Mouse (Mus musculus): ENCODE data around the gene E130309D02Rik. TPM values are rescaled to one million over a fixed set of nuclear protein-coding genes. Genes with fewer than 3 reads are reported as not detected.

The E130309D02Rik gene
- polyA plus RNA-seq, 1 experiment from 2014 or later: 46.6 TPM

DNA sequence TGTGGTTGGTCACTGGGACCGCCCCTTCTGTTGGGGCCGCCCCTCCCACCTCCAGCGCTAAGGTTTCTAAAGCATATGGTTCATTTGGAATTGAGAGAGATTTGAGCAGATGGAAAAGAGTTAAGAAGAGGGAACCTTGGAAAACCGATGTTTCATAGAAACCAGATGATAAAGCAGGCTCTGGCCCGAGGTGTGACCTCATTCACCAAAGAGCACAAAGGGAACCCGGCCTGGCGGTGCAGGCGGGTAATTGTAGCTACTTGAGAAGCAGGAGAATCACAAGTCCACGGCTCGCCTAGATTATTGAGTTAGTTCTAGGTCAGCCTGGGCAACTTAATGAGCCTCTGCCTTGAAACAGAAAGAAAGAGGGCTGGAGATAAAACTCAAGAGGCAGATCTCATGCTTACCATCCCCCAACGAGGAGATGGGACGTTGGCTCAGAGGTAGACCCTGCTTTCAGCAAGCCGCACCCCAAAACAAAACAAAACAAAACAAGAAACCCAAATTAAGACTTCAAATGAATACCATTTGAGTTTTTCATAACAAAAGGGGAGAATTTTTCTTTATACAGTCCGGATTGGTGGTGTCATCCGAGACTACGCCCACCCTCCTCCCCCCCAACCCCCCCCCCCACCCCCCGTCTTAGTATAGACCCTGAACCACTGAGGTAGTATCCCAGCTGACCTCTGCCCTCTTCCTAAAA is 41.7 kb upstream of the E130309D02Rik start, which contains the start of gene Grid2ip:
TSS of gene Grid2ip (plus strand) at position 653 of the 703 bp plus-strand sequence.
- peaks cover 31% of the 10 kb centered on the region for H3K27me3 ChIP-seq (ENCODE audit: insufficient read depth, low read length)
- H3K9ac ChIP-seq: no peak within 1 kb of the TSS; the same call in 1 of the 2 replicates
- H3K4me3 ChIP-seq (ENCODE audit: low read depth, low read length): peak within 1 kb of the TSS; percentile 15; the same call in 1 of the 2 replicates
- no peaks in the 10 kb centered on the region for H3K4me1 ChIP-seq (ENCODE audit: insufficient read depth)
- no peaks in the 10 kb centered on the region for H3K9me3 ChIP-seq (ENCODE audit: low read depth, low read length)
- H3K27ac ChIP-seq (ENCODE audit: low read depth): no peak within 1 kb of the TSS
- peak within 1 kb of the TSS; percentile 35 for H3K4me2 ChIP-seq
- ATAC-seq (ENCODE audit: insufficient read depth) (no peak), DNase-seq (no peak)
- TF ChIP-seq CTCF (IDR thresholded peaks at IDR 0.05; ENCODE audit: low read depth): no peak
- no peaks in the 10 kb centered on the region for H3K36me3 ChIP-seq (ENCODE audit: insufficient read depth)
- WGBS: 17% methylated on average over 17 of the region's 17 CpGs

DNA sequence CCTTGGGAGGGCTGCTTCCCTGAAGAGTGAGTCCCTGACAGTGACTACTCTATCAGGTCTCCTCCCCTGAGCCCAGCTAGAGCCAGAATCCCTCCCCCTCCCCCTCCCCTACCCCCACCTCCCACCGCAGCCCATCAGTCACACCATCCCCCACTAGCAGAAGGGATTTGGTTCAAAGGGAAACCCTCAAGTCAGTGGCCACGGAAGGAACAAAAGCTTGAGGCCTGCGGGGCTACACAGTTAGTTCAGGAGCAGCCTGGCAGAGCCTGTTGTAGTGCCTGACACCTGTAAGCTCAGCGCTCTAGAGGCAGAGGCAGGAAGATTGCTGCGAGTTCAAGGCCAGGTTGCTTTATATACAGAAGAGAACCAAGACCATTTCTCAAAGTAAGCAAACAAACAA is 40.9 kb upstream of the E130309D02Rik start:
- no peaks in the 10 kb centered on the region for H3K36me3 ChIP-seq (ENCODE audit: insufficient read depth)
- peaks cover 31% of the 10 kb centered on the region for H3K27me3 ChIP-seq (ENCODE audit: insufficient read depth, low read length)
- no peaks in the 10 kb centered on the region for H3K9me3 ChIP-seq (ENCODE audit: low read depth, low read length)
- 32% methylated on average over 5 of the region's 5 CpGs for WGBS
- no peak overlapping the region for H3K4me2 ChIP-seq
- H3K27ac ChIP-seq (ENCODE audit: low read depth): no peak overlapping the region
- ATAC-seq (ENCODE audit: insufficient read depth) (no peak), DNase-seq (no peak)
- no peak overlapping the region for H3K9ac ChIP-seq
- H3K4me1 ChIP-seq (ENCODE audit: insufficient read depth): no peaks in the 10 kb centered on the region
- H3K4me3 ChIP-seq (ENCODE audit: low read depth, low read length): no peak overlapping the region
- no peak for TF ChIP-seq CTCF (IDR thresholded peaks at IDR 0.05; ENCODE audit: low read depth)

DNA sequence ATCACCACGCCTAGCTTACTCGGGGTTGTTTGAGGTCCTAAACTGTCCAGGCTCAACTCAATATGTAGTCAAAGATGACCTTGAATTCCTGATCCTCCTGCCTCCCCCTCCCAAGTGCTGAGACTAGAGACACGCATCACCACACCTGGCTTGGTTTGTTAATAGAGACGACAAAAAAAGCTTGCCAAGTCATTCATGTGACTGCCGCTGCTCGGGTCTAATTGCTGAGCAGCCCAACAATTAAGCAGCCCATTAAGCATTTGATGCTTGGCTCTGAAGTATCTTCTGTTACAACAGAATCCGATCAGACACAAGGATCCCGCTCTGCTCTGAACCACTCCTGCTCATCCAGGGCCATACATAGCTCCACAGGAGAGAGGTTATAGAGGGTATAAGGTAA is 31.2 kb upstream of the E130309D02Rik start:
- Histone ChIP-seq H3K36me3 (ENCODE audit: insufficient read depth) (no peaks in the 10 kb centered on the region), H3K9ac (no peak overlapping the region), H3K27ac (ENCODE audit: low read depth) (no peak overlapping the region), H3K9me3 (ENCODE audit: low read depth, low read length) (no peaks in the 10 kb centered on the region), H3K27me3 (ENCODE audit: insufficient read depth, low read length) (no peaks in the 10 kb centered on the region), H3K4me2 (no peak overlapping the region), H3K4me3 (ENCODE audit: low read depth, low read length) (no peak overlapping the region), H3K4me1 (ENCODE audit: insufficient read depth) (no peaks in the 10 kb centered on the region)
- WGBS: 77% methylated on average over 8 of the region's 8 CpGs
- DNase-seq (no peak), ATAC-seq (ENCODE audit: insufficient read depth) (no peak)
- TF ChIP-seq CTCF (IDR thresholded peaks at IDR 0.05; ENCODE audit: low read depth): no peak

DNA sequence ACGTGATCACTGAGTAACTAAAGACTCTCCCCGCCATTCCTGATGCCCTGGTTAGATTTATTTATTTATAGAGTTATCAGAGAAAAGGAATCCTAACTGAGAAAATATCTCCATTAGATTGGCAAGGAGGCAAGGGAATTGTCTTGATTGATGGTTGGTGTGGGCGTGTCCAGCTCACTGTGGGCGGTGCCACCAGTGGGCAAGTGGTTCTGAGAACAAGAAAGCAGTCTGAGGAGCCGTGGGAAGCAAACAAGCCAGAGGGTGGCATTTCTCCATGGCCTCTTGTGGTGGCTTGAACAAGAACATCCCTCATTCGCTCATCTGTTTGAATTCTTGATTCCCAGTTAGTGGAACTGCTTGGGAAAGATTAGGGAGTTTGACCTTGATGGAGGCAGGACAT is 24.4 kb upstream of the E130309D02Rik start:
- Histone ChIP-seq H3K27ac (ENCODE audit: low read depth) (no peak overlapping the region), H3K4me1 (ENCODE audit: insufficient read depth) (no peaks in the 10 kb centered on the region), H3K9ac (no peak overlapping the region), H3K4me2 (no peak overlapping the region), H3K27me3 (ENCODE audit: insufficient read depth, low read length) (no peaks in the 10 kb centered on the region), H3K9me3 (ENCODE audit: low read depth, low read length) (no peaks in the 10 kb centered on the region), H3K4me3 (ENCODE audit: low read depth, low read length) (no peak overlapping the region), H3K36me3 (ENCODE audit: insufficient read depth) (no peaks in the 10 kb centered on the region)
- 39% methylated on average over 6 of the region's 6 CpGs for WGBS
- TF ChIP-seq CTCF (IDR thresholded peaks at IDR 0.05; ENCODE audit: low read depth): no peak
- ATAC-seq (ENCODE audit: insufficient read depth) (no peak), DNase-seq (no peak)

DNA sequence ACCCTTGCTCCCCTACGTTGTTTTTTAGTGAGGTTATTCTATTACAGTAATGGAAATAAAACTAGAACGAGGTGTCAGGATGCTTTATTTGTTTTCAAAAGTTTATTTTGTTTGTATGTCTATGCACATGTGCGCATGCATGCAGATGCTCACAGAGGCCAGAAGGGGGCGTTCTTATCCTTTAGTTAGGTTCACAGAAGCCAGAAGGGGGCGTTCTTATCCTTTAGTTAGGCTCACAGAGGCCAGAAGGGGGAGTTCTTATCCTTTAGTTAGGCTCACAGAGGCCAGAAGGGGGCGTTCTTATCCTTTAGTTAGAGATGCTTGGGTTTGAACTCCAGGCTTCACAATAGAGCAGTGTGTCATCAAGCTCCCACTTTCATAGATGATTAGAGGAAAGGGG is 21.4 kb upstream of the E130309D02Rik start:
- no peak overlapping the region for H3K4me2 ChIP-seq
- no peaks in the 10 kb centered on the region for H3K9me3 ChIP-seq (ENCODE audit: low read depth, low read length)
- ATAC-seq (ENCODE audit: insufficient read depth): no peak
- 56% methylated on average over 6 of the region's 6 CpGs for WGBS
- no peaks in the 10 kb centered on the region for H3K4me1 ChIP-seq (ENCODE audit: insufficient read depth)
- DNase-seq: peak; percentile 26
- no peaks in the 10 kb centered on the region for H3K36me3 ChIP-seq (ENCODE audit: insufficient read depth)
- H3K4me3 ChIP-seq (ENCODE audit: low read depth, low read length): no peak overlapping the region
- H3K27ac ChIP-seq (ENCODE audit: low read depth): no peak overlapping the region
- H3K27me3 ChIP-seq (ENCODE audit: insufficient read depth, low read length): no peaks in the 10 kb centered on the region
- H3K9ac ChIP-seq: no peak overlapping the region
- TF ChIP-seq CTCF (IDR thresholded peaks at IDR 0.05; ENCODE audit: low read depth): no peak

DNA sequence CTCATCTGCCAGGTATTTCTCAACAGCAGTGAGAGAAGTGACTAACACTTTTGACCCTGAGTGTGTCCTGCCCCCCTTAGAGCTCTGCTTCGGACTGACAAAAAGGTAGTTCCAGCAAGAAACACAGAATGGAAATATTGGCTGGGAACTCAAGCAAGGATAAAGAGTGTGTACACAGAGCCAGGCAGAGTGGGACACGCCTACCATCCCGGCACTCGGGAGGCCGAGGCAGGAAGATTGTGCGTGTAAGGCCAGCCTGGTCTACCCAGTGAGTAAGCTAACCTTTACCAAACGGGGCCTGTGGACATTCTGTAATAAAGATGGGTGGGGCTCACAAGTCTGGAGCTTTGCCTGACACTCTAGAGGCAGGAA is 19.9 kb upstream of the E130309D02Rik start:
- DNase-seq (no peak), ATAC-seq (ENCODE audit: insufficient read depth) (no peak)
- Histone ChIP-seq H3K4me3 (ENCODE audit: low read depth, low read length) (no peak overlapping the region), H3K27me3 (ENCODE audit: insufficient read depth, low read length) (no peaks in the 10 kb centered on the region), H3K4me1 (ENCODE audit: insufficient read depth) (0 out of 2 replicates have a peak, but pooled peaks cover 1% of the 10 kb centered on the region), H3K9me3 (ENCODE audit: low read depth, low read length) (no peaks in the 10 kb centered on the region), H3K36me3 (ENCODE audit: insufficient read depth) (no peaks in the 10 kb centered on the region), H3K27ac (ENCODE audit: low read depth) (no peak overlapping the region), H3K9ac (no peak overlapping the region), H3K4me2 (no peak overlapping the region)
- WGBS: 70% methylated on average over 7 of the region's 7 CpGs
- no peak for TF ChIP-seq CTCF (IDR thresholded peaks at IDR 0.05; ENCODE audit: low read depth)

DNA sequence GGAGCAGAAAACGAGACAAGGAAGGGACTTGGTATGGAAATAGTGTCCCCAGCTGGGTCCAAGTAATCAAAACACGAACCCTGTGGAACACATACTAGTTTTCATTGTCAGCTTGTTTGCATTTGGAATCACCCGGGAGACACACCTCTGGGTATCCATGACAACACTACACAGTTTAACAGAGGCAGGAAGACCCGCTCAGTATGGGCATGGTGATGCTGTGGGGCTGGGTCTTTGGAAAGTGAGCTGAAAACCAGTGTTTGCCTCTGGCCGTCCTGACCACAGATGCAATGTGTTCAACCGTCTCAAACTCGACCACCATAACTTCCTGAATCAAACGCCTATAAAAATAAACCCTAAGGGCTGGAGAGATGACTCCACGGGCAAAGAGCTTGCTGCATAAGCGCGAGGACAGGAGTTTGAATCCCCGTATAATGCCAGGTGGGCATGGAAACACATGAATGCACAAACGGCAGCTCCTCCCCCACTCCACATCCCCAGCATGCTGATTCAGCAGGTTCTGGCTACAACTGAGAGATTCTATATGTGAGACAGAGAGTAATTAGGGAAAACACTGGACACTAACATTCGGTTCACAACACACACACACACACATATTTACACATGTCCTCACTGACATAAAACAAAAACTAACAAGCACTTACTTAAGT is 19.4 kb upstream of the E130309D02Rik start:
- no peak for DNase-seq
- H3K27ac ChIP-seq (ENCODE audit: low read depth): no peak overlapping the region
- H3K36me3 ChIP-seq (ENCODE audit: insufficient read depth): no peaks in the 10 kb centered on the region
- TF ChIP-seq CTCF (IDR thresholded peaks at IDR 0.05; ENCODE audit: low read depth): no peak
- H3K4me1 ChIP-seq (ENCODE audit: insufficient read depth): 0 out of 2 replicates have a peak, but pooled peaks cover 5% of the 10 kb centered on the region
- no peak overlapping the region for H3K4me2 ChIP-seq
- no peak overlapping the region for H3K4me3 ChIP-seq (ENCODE audit: low read depth, low read length)
- H3K9ac ChIP-seq: no peak overlapping the region
- WGBS: 65% methylated on average over 14 of the region's 14 CpGs
- ATAC-seq (ENCODE audit: insufficient read depth): no peak
- no peaks in the 10 kb centered on the region for H3K9me3 ChIP-seq (ENCODE audit: low read depth, low read length)
- no peaks in the 10 kb centered on the region for H3K27me3 ChIP-seq (ENCODE audit: insufficient read depth, low read length)

Measured in lung, embryonic 14.5 days (tissue).